Mouse (Mus musculus) urinary bladder, postnatal 10 days (tissue): ENCODE measurements around the gene Itga2.

Experiments
- DNase-seq: peaks from one replicate; pipeline ENCODE4 v3.0.0; 2022; ENCODE audit warnings: low spot score

Itga2 gene

GRCm38 (mm10) chr13:114931775-114932294 is at the start of gene Itga2:
Itga2 (minus strand) TSS chr13:114932100.
- peak; percentile 27 for DNase-seq

DNA sequence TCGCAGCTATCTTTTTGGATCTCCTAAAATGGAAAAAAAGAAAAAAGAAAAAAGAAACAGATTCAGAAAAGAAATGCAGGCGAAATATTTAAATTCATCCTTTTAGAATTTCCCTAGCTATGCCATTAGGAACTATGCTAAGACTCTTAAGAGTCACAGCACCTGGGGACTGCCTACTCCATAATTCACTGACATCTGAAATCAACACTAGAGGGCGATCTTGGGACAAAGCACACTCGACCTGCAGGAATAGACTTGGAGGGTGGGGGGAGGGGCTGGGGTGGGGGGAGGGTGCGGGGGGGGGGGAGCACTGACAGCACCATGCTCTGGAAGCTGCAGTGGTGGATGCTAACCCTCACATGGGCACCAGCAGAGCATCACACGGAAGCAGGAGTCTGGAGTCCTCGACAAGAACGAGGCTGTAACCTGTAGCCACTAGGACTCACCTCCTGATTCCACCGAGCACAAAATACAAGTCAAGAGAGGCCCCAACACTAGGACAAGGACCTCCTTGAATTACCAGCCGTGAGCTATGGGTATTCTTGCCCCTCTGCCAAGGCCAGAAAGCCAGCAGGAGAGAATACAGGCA is 49.0 kb upstream of the Itga2 start:
- no peak for DNase-seq

GRCm38 (mm10) chr13:114974484-114975042 is 42.7 kb upstream of the Itga2 start:
- no peak for DNase-seq

DNA sequence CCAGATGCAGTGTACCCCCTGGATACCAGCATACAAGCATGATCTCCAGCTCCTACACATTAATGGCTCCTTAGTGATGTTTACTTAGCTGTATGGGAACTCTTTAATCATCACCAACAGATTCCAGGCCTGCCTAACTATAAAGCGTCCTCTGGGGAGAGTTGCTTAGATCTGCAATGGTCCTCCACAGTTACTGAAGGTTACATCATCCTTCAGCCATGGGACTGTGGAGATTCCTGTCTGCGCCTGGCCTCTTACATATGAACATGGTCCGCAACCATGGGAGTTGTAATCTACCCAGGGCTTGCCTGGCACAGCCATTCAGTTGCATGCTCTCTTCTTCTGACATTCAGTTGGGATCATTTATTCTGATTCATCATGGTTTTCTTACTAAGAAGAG is 40.0 kb upstream of the Itga2 start:
- DNase-seq = no peak

GRCm38 (mm10) chr13:114964233-114964632 is 32.3 kb upstream of the Itga2 start:
- no peak for DNase-seq

DNA sequence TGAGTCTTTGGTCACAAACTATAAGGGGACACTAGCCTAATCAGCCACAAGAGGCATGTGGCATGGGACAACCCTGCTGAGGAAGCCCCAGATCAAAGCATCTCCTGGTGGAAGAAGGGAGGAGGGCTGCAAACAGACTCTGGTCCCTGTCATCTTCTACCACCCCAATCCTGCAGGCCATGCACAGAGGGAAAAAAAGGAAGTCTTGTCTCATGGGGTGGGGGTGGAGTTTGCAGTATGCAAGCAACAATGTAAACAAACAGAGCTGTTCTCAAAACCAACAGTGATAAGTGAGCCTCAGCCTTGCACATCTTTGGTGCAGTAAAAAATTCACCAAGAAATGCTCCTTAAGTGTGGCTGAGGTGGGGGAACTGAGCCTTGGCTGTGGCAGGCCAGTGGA is 22.6 kb upstream of the Itga2 start:
- no peak for DNase-seq

DNA sequence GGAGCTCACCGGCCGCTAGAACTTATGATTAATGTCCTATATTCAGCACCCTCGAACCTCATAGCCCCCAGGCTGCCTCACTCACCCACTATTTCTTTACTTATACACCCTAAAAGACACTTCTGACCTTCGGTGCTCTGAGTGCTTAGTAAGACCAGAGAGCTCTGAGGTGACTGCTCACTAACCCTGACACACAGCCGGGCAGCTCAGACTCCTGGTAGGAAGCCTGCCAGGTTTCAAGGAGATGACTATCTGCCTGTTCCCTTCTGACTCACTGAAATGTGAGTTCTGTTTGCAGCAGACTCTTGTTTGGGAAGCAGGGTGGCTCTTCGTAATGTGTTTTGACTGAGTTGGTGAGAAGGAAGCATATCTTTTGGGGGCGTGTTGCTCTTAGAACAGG is 1.6 kb upstream of the Itga2 start:
- DNase-seq = no peak

DNA sequence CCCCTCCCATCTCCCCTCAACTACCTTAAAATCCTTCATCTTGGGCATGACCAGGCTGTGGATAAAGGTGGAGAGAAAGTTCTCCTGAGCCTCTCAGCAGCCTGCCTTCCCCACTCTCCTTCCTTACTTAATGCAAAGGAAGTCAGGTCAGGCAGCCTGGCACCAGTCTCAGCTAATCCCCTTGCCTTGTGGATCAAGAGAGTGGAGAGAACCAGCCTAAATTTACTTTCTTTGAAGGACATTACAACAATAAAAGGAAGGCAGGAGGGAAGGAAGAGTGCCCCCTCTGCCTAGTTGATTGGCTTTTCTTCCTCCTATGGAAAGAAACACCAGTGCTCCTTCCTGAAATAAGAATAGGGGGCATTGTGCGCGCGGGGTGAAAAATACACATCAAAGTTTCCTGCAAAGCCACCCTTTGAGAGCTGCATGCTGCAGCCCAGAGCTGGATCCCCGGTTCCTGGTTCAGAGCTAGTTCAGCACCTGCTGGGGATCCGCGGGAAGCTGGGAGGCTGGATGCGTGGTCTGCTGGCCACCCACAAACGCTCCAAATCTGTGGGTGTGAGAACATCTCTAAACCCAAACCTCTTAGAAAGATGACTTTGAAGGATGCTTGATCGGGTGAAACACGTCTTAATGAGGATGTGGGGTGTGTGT is 777 bp downstream of the Itga2 start:
- DNase-seq = no peak

DNA sequence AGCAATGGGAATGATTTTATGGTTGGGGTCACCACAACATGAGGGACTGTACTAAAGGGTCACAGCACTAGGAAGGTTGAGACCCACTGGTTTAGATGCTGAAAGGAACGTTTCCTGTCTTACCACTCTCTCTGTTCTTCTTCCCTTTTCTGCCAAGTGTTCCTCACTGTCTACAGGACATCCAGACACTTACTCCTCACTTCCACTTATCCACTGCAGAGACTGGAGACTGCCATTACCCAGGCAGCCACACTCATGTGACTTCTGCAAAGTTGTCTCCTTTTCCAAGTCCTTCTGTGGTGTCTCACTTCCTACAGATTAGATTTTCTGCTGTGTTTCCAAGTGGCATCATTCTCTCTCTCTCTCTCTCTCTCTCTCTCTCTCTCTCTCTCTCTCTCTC is 7.1 kb downstream of the Itga2 start:
- no peak for DNase-seq

- no peak for DNase-seq
Observed at GRCm38 (mm10) chr13:114923331-114923730, 8.6 kb downstream of the Itga2 start.

- no peak for DNase-seq
Observed at GRCm38 (mm10) chr13:114915767-114916166, 16.1 kb downstream of the Itga2 start.

- DNase-seq = no peak
Observed at GRCm38 (mm10) chr13:114914963-114915362, 16.9 kb downstream of the Itga2 start.

DNA sequence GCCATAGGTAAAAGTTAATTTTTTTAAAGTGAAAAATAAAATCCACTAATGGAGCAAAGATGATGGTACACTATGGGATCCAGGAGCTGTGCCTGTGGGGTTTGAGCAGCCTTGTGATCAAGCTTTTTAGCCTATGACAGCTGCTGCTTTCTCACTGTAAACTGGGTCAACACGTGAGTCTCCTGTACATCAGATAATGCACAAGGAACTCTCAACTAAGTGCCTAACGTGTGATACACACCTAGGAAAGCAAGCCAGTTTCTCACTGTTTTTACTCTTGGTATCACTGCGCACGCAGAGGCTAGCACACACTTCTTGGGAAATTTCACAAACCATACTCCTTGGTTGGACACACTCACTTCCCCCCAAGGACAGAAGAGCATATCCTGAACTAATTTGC is 17.3 kb downstream of the Itga2 start:
- DNase-seq = no peak

DNA sequence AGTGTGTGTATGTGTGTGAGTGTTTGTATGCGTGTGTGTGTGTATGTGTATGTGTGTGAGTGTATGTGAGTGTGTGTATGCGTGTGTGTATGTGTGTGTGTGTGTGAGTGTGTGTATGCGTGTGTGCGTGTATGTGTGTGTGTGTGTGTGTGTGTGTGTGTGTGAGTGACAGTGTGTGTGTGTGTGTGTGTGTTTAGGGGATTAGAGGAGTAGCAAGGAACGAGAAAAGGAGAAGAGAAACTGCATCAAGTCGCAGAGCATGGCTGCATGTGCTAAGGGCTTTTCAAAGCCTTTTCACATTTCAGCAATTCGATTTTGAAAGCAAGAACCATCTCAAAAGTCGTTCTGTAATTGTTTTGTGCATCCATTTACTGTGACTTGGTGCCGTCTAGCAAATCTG is 21.3 kb downstream of the Itga2 start:
- DNase-seq = no peak

DNA sequence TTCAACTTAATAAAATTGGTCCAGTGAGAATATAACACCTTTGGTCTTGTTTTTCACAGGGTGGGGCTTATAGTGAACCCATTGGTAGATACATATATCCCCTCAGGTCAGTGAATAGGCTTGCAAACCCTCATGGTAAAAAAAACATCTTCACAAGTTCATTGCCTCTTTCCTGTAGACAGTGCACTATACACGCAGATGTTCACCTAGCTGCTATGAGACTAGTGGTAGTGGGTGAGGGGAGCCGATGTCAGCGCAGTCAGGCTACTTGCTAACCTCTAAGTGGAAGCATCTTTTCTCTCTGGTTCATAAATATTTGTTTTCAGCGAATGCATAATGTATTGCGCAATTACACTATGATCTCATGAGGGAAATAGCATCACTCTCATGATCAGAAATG is 22.4 kb downstream of the Itga2 start:
- no peak for DNase-seq

DNA sequence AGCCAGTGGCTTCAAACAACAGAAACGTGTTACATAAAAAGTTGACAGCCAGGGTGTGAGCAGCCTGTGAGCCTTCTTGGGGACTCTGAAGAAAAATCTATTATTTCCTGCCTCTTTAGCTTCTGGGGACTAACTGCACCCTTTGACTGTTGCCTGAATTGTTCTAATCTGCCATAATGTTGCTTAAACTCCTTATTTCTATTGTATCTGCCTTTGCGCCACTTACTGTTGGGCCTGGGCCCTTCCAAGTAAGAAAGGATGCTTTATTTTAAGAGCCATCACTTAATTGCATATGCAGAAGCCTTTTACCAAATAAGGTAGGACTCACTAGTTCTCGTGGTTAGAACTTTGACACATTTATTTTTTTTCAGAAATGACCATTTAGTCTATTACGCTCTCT is 24.0 kb downstream of the Itga2 start:
- no peak for DNase-seq

GRCm38 (mm10) chr13:114896751-114897386 is 35.0 kb downstream of the Itga2 start:
- no peak for DNase-seq

DNA sequence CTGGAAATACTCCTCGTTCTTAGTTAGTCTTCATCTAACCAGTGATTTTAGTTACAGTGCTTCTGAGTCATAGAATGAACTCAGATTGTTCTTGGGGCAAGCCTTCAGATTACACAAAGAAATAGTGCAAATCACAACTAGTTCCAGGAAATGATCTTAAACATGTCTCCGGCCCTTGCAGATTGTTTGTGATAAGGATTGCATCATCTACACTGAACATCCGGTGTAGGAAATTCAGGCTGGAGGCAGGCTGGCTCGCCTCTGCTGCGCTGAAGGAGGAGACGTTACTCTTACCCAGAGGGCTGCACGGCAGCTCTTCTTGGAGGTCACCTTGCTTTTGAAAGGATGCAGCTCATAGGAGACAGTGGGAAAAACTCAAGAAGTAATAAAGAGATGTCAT is 36.0 kb downstream of the Itga2 start:
- DNase-seq = no peak

- no peak for DNase-seq
Observed at GRCm38 (mm10) chr13:114894718-114895117, 37.2 kb downstream of the Itga2 start.

DNA sequence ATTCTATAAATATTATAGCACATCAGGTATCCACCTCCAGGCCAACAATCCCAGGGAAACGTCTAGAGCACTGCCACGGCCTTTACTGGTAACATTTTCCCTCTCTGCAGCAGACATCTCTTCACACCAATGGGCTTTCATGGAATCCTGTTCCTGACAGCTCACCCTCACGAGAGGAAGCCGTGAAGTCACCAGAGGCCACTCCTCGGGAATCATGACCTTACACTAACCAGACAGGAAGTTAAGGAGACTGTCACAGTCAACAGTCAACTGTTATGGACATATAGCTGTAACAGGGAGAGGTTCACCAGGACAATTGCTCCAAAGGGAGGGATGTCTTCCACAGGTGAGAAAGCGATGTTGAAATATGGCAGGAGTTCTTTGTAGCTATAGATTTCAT is 40.2 kb downstream of the Itga2 start:
- DNase-seq = no peak

GRCm38 (mm10) chr13:114887695-114888094 is 44.2 kb downstream of the Itga2 start:
- DNase-seq = no peak

DNA sequence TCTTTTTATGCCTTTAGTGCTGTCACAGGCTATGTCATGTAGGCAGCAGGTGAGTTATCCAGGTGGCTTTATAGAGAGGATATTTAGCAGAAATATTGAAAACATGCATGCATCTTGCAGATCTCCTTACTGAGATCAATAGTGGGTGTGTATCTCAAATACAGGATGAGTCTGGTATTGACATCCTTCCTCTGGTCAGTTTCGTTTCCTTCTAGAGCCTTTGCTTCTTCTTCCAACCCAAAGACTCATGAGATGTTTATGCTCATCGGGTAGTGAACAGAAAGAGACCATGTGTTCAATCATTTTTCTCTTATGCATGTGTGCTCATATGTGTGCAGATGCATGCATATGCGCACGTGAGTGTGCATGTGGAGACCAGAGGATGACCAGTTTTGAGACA is 44.6 kb downstream of the Itga2 start:
- no peak for DNase-seq

DNA sequence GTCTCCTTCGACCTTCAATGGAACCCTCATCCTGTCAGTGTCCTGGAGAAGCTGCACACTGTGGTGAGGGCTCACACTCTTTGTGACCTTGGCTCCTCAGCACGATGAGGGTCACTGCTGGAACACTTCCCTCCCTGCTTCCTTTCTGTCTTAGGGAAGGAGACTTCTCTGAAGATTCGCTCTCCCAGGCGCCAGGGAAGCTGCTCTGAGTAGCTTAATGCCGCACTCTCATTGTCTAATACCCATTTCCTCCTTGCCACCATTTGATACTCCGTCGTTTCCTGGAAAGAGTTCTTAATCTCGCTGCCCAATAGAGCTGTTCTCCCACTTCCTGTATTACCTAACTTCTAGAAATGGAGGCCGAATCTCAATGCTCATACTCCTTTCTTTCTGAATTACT is 46.7 kb downstream of the Itga2 start:
- no peak for DNase-seq
